Mouse (Mus musculus) liver, embryonic 11.5 days (tissue): ENCODE measurements around the gene Acmsd. TPM values are rescaled to one million over a fixed set of nuclear protein-coding genes. Genes with fewer than 3 reads are reported as not detected.
A peak's percentile ranks its signal among the peaks of the same experiment; 100 is the strongest.

Source experiments
- ATAC-seq: fragments of 200-750 bp; cut with Nextera tagmentation; replicated peaks from 2 replicates; pipeline ENCODE4 v1.8.0; 2017; ENCODE audit warnings: moderate number of reproducible peaks, mild to moderate bottlenecking, moderate TSS enrichment, moderate library complexity; ENCODE audit not compliant: low FRiP score
- DNase-seq: peaks from one replicate; pipeline ENCODE4 v3.0.0-alpha.2; 2017; ENCODE audit warnings: low spot score
- H3K27ac ChIP-seq: fragments of 300-500 bp; sonication (generic); 2 replicates; pipeline ENCODE4 v1.5.1; 2014; ENCODE audit warnings: mild to moderate bottlenecking, low read depth, low read length, control low read depth
- H3K27me3 ChIP-seq: fragments of 300-500 bp; sonication (generic); replicated peaks from 2 replicates; pipeline ENCODE4 v1.6.1; 2014; ENCODE audit warnings: low read length, mixed read lengths; ENCODE audit not compliant: control insufficient read depth, insufficient read depth
- H3K36me3 ChIP-seq: fragments of 300-500 bp; sonication (generic); 2 replicates; pipeline ENCODE4 v1.6.1; 2014; ENCODE audit warnings: mild to moderate bottlenecking, low read length, moderate library complexity, mixed read lengths; ENCODE audit not compliant: control insufficient read depth, insufficient read depth
- H3K4me1 ChIP-seq: fragments of 300-500 bp; sonication (generic); replicated peaks from 2 replicates; pipeline ENCODE4 v1.6.1; 2014; ENCODE audit warnings: low read length, mixed read lengths; ENCODE audit not compliant: control insufficient read depth, insufficient read depth
- H3K4me2 ChIP-seq: fragments of 300-500 bp; sonication (generic); 2 replicates; pipeline ENCODE4 v1.6.1; 2014; ENCODE audit warnings: mild to moderate bottlenecking, control low read depth, moderate library complexity
- H3K4me3 ChIP-seq: fragments of 300-500 bp; sonication (generic); 2 replicates; pipeline ENCODE4 v1.5.1; 2014; ENCODE audit warnings: low read depth, low read length, control low read depth
- H3K9ac ChIP-seq: fragments of 300-500 bp; sonication (generic); 2 replicates; pipeline ENCODE4 v1.6.1; 2014; ENCODE audit warnings: low read depth, low read length, control low read depth
- H3K9me3 ChIP-seq: fragments of 300-500 bp; sonication (generic); 2 replicates; pipeline ENCODE4 v1.6.1; 2016; ENCODE audit warnings: low read length, inconsistent platforms, mixed read lengths; ENCODE audit not compliant: control insufficient read depth
- WGBS: fragments of 180-500 bp; shearing (Covaris S2); extraction: QIAGEN DNeasy Blood & Tissue Kit; methylation state at CpG from one replicate; pipeline ENCODE4 v1.1.7; 2014; 5-methylcytosine and 5-hydroxymethylcytosine counted together
- polyA plus RNA-seq: library from polyadenylated mRNA; unstranded; fragments of >200 nt; fragmentation: Nextera tagmentation; extraction: Ambion mirVana; gene quantifications from 2 replicates; pipeline ENCODE4 v1.2.1, GENCODE M21; 2014

Acmsd gene
- polyA plus RNA-seq, 1 experiment from 2014 or later = 7.2 TPM

GRCm38 (mm10) chr1:127780849-127781248 is 51.6 kb downstream of the Acmsd start:
- Histone ChIP-seq H3K27ac (no peak overlapping the region), H3K27me3 (no peaks in the 10 kb centered on the region), H3K4me3 (no peak overlapping the region), H3K9ac (no peak overlapping the region), H3K4me2 (0 out of 2 replicates have a peak overlapping the region, but pooled peaks have one; percentile 29), H3K9me3 (no peaks in the 10 kb centered on the region), H3K36me3 (peaks cover 8% of the 10 kb centered on the region; the same call in 1 of the 2 replicates), H3K4me1 (peaks cover 45% of the 10 kb centered on the region)
- DNase-seq (no peak), ATAC-seq (no peak)
- 59% methylated on average over 2 of the region's 2 CpGs for WGBS

GRCm38 (mm10) chr1:127783862-127784261 is 54.6 kb downstream of the Acmsd start:
- ATAC-seq = no peak
- DNase-seq = no peak
- Histone ChIP-seq H3K27ac (no peak overlapping the region), H3K4me1 (peaks cover 26% of the 10 kb centered on the region), H3K27me3 (no peaks in the 10 kb centered on the region), H3K4me2 (no peak overlapping the region), H3K9ac (no peak overlapping the region), H3K4me3 (no peak overlapping the region), H3K9me3 (no peaks in the 10 kb centered on the region), H3K36me3 (peaks cover 5% of the 10 kb centered on the region; the same call in 1 of the 2 replicates)

GRCm38 (mm10) chr1:127785882-127786281 is 56.7 kb downstream of the Acmsd start:
- no peak for DNase-seq
- no peak overlapping the region for H3K9ac ChIP-seq
- H3K4me3 ChIP-seq = no peak overlapping the region
- no peak overlapping the region for H3K27ac ChIP-seq
- H3K9me3 ChIP-seq = no peaks in the 10 kb centered on the region
- ATAC-seq = no peak
- 47% methylated on average over 1 of the region's 1 CpGs for WGBS
- peaks cover 5% of the 10 kb centered on the region; the same call in 1 of the 2 replicates for H3K36me3 ChIP-seq
- H3K27me3 ChIP-seq = no peaks in the 10 kb centered on the region
- H3K4me2 ChIP-seq = no peak overlapping the region
- H3K4me1 ChIP-seq = peaks cover 9% of the 10 kb centered on the region

- ATAC-seq = no peak
- Histone ChIP-seq H3K9ac (no peak overlapping the region), H3K4me1 (0 out of 2 replicates have a peak, but pooled peaks cover 7% of the 10 kb centered on the region), H3K4me2 (no peak overlapping the region), H3K4me3 (no peak overlapping the region), H3K9me3 (no peaks in the 10 kb centered on the region), H3K27me3 (no peaks in the 10 kb centered on the region), H3K36me3 (peaks cover 7% of the 10 kb centered on the region; the same call in 1 of the 2 replicates), H3K27ac (no peak overlapping the region)
- WGBS = 81% methylated on average over 6 of the region's 6 CpGs
- no peak for DNase-seq
Measured at GRCm38 (mm10) chr1:127788943-127789342, 59.7 kb downstream of the Acmsd start.

- DNase-seq = no peak
- Histone ChIP-seq H3K27ac (no peak overlapping the region), H3K36me3 (peaks cover 7% of the 10 kb centered on the region; the same call in 1 of the 2 replicates), H3K9me3 (no peaks in the 10 kb centered on the region), H3K4me2 (no peak overlapping the region), H3K4me1 (no peaks in the 10 kb centered on the region), H3K4me3 (no peak overlapping the region), H3K27me3 (no peaks in the 10 kb centered on the region), H3K9ac (no peak overlapping the region)
- no peak for ATAC-seq
- 92% methylated on average over 1 of the region's 1 CpGs for WGBS
Measured at GRCm38 (mm10) chr1:127793459-127793858, 64.2 kb downstream of the Acmsd start.

GRCm38 (mm10) chr1:127795087-127795769 is 66.0 kb downstream of the Acmsd start:
- no peak for ATAC-seq
- H3K36me3 ChIP-seq = peaks cover 11% of the 10 kb centered on the region
- no peak for DNase-seq
- 89% methylated on average over 6 of the region's 6 CpGs for WGBS
- no peaks in the 10 kb centered on the region for H3K4me1 ChIP-seq
- no peak overlapping the region for H3K4me2 ChIP-seq
- H3K27ac ChIP-seq = no peak overlapping the region
- no peak overlapping the region for H3K4me3 ChIP-seq
- no peak overlapping the region for H3K9ac ChIP-seq
- H3K9me3 ChIP-seq = no peaks in the 10 kb centered on the region
- H3K27me3 ChIP-seq = no peaks in the 10 kb centered on the region

GRCm38 (mm10) chr1:127796341-127796740 is 67.1 kb downstream of the Acmsd start:
- no peaks in the 10 kb centered on the region for H3K27me3 ChIP-seq
- H3K9ac ChIP-seq = no peak overlapping the region
- 72% methylated on average over 4 of the region's 4 CpGs for WGBS
- H3K27ac ChIP-seq = no peak overlapping the region
- ATAC-seq (no peak), DNase-seq (no peak)
- H3K4me3 ChIP-seq = no peak overlapping the region
- H3K4me1 ChIP-seq = no peaks in the 10 kb centered on the region
- H3K36me3 ChIP-seq = peaks cover 11% of the 10 kb centered on the region
- H3K9me3 ChIP-seq = no peaks in the 10 kb centered on the region
- H3K4me2 ChIP-seq = no peak overlapping the region

GRCm38 (mm10) chr1:127796752-127797151 is 67.5 kb downstream of the Acmsd start:
- no peaks in the 10 kb centered on the region for H3K9me3 ChIP-seq

GRCm38 (mm10) chr1:127802916-127803315 is 73.7 kb downstream of the Acmsd start:
- WGBS = 90% methylated on average over 8 of the region's 8 CpGs
- Histone ChIP-seq H3K9ac (no peak overlapping the region), H3K27me3 (no peaks in the 10 kb centered on the region), H3K36me3 (peaks cover 33% of the 10 kb centered on the region), H3K4me1 (no peaks in the 10 kb centered on the region), H3K4me2 (no peak overlapping the region), H3K4me3 (no peak overlapping the region), H3K9me3 (no peaks in the 10 kb centered on the region), H3K27ac (no peak overlapping the region)
- DNase-seq (no peak), ATAC-seq (no peak)

More at GRCm38 (mm10) chr1:127796752-127797151, 67.5 kb downstream of the Acmsd start:
- Histone ChIP-seq H3K4me1 (no peaks in the 10 kb centered on the region), H3K9ac (no peak overlapping the region), H3K36me3 (peaks cover 13% of the 10 kb centered on the region), H3K4me3 (no peak overlapping the region), H3K4me2 (no peak overlapping the region), H3K27ac (no peak overlapping the region), H3K27me3 (no peaks in the 10 kb centered on the region)
- DNase-seq (no peak), ATAC-seq (no peak)
- 61% methylated on average over 1 of the region's 1 CpGs for WGBS
